Mouse (Mus musculus) heart, postnatal 10 days (tissue): ENCODE measurements at regions not wholly inside any gene's neighbourhood (a gene's known extent, or its start where the extent isn't known, plus 50 kb on each side); places are given as distances from the start of the nearest gene placed in this dataset.

ENCODE experiments used
- DNase-seq, 2 experiments: peaks; one replicate each; pipeline ENCODE4 v3.0.0; 2021
- intact Hi-C: fragments of 180-260 bp; cut with DNase I; formaldehyde crosslinking; loops from one replicate; pipeline ENCODE4 v1.15.1; 2025

DNA sequence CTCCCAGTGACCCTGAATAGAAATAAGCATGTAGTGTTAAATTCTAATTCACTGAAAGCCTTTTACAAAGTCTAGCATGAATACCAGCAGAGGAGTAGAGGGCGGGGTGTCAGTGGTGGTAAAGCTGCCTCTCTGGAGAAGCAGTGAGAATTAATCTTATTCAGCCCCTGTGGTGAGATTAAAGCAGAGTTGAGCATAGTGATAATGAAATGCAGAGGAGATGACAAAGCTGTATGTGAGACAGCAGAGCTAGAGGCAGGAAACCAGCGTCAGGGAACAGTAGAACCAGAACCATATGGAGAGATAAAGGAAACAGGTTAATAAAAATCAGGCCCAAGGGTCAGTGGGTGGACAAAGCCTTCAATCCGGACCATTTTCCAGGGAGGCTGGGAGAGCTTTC lies 1827.2 kb downstream of the Poteg start:
- intact Hi-C loops = no loop called here
- no peak for DNase-seq

DNA sequence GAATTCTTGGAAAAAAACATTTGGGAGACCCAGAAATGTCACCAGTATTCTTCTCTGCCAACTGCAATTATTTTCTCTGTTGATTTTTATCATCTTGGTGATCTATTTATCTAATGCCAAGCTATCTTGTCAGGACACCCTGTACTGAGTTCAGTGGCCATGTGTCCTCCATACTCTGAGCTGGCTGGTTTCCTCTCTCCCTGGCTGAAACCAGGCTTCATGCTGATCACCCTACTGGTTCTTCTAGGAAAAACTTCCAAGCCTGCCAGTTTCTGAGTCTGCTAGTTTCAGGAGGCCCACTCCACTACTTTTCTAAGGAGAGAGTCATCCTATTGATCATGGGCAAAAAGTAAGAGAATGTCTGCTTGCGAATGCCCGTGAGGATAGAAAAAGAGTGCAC lies 1831.2 kb downstream of the Poteg start:
- DNase-seq = no peak
- intact Hi-C loops = no loop called here

DNA sequence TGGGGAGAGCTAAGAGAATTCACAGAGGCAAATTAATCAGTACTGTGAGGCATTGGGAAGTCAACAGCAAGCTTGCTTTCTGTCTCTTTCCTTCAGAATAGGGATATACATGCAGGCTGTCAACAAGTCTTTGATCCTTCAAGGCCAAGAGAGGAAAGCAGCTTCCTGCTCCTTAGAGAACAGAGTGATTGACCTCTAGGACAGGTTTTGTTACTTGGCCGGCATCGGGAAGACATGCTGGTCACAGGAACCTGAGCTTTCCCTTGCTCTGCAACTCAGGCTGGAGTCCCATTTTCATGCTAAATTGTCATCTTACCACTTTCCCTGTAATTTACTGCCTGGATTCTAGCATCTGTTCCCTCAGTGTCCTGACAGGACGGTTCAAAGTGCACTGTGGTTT lies 1831.8 kb downstream of the Poteg start:
- intact Hi-C loops = no loop called here
- DNase-seq = no peak

DNA sequence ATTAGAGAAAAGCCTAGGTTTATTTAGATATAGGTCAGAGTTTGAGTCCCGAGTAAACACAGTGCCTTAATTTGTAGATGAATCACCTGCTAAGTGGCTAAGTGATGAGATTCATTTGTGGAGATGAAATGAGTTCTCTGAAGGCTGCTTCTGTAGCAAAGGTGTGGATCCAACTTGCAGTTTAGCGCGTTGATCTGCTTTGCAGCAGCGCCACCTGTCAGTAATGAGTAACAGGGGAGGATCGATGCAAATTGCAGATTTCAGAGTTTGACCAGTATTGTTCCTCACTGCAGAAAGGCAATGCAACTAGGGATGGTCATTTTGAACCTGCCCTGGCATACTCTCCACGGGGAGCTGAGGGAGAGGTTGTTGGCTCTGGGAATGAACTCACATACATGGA lies 1842.9 kb downstream of the Poteg start:
- DNase-seq = peak; percentile 12 to 21
- intact Hi-C loops = loop anchor here (2.0 kb wide), 2 partner anchors 1142 to 1614 kb away; no protein-coding TSS in a partner anchor
